Mouse (Mus musculus): Measurements from ENCODE around the gene Fam155a. TPM values are rescaled to one million over a fixed set of nuclear protein-coding genes. Genes with fewer than 3 reads are reported as not detected.

The Fam155a gene
- polyA plus RNA-seq, 2 experiments = 0.04 to 0.10 TPM

- no peak for ATAC-seq (ENCODE audit: insufficient read depth)
- WGBS (ENCODE audit: insufficient replicate concordance) = 65% methylated on average over 10 of the region's 10 CpGs
These were observed 435.6 kb downstream of the Fam155a start for GRCm38 (mm10) chr8:9335285-9335932.

DNA sequence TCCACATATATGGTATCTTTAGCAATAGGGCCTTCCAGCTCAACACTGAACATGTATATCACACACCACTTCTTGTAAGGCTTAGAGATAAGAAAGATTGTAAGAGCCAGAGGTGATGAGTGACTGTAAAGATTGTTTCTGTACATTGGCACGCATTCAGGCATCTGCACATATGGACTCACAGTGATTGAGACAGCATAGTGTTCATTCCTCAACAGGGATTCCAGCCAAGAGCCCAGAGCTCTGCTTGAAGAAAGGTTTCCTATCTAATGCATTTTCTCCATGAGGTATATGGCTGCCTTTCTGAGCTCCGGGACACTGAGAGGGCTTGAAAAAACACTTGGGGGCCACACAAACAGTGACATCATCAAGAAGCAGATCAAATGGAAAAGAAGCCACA lies 438.2 kb downstream of the Fam155a start:
- no peak for ATAC-seq (ENCODE audit: insufficient read depth)
- 54% methylated on average over 2 of the region's 2 CpGs for WGBS (ENCODE audit: insufficient replicate concordance)
- DNase-seq (ENCODE audit: low read depth in 3 of 3, low spot score in 3 of 3) = no peak
- no peaks in the 10 kb centered on the region for H3K36me3 ChIP-seq (replicated peaks; ENCODE audit: control insufficient read depth, insufficient read depth, low read depth)
- no peak overlapping the region for H3K27ac ChIP-seq
- no peaks in the 10 kb centered on the region for H3K9me3 ChIP-seq (ENCODE audit: control insufficient read depth, low read length)
- H3K4me1 ChIP-seq (replicated peaks; ENCODE audit: control insufficient read depth in 2 of 2, insufficient read depth in 2 of 2, low read length in 1 of 2) = no peaks in the 10 kb centered on the region
- H3K4me2 ChIP-seq (ENCODE audit: low read depth) = no peak overlapping the region
- H3K4me3 ChIP-seq (ENCODE audit: insufficient read depth in 1 of 2, low read depth in 2 of 2, low read length in 2 of 2) = no peak overlapping the region
- no peaks in the 10 kb centered on the region for H3K27me3 ChIP-seq (ENCODE audit: control insufficient read depth, insufficient read depth, low read length)
- no peak for TF ChIP-seq CTCF (IDR thresholded peaks at IDR 0.05; ENCODE audit: low read depth)
- TF ChIP-seq EP300 (IDR thresholded peaks at IDR 0.05; ENCODE audit: low read depth) = no peak
- no peak overlapping the region for H3K9ac ChIP-seq (replicated peaks)

More at GRCm38 (mm10) chr8:9335285-9335932, 435.6 kb downstream of the Fam155a start:
- Histone ChIP-seq H3K27ac (no peak overlapping the region), H3K9me3 (ENCODE audit: control insufficient read depth, low read length) (no peaks in the 10 kb centered on the region), H3K36me3 (replicated peaks; ENCODE audit: control insufficient read depth, insufficient read depth, low read depth) (no peaks in the 10 kb centered on the region), H3K4me1 (replicated peaks; ENCODE audit: control insufficient read depth in 2 of 2, insufficient read depth in 2 of 2, low read length in 1 of 2) (no peaks in the 10 kb centered on the region), H3K9ac (replicated peaks) (no peak overlapping the region), H3K4me2 (ENCODE audit: low read depth) (no peak overlapping the region), H3K27me3 (ENCODE audit: control insufficient read depth, insufficient read depth, low read length) (no peaks in the 10 kb centered on the region), H3K4me3 (ENCODE audit: insufficient read depth in 1 of 2, low read depth in 2 of 2, low read length in 2 of 2) (no peak overlapping the region)
- TF ChIP-seq CTCF (IDR thresholded peaks at IDR 0.05; ENCODE audit: low read depth) (no peak), EP300 (IDR thresholded peaks at IDR 0.05; ENCODE audit: low read depth) (no peak)
- DNase-seq (ENCODE audit: low read depth in 3 of 3, low spot score in 3 of 3) = no peak

DNA sequence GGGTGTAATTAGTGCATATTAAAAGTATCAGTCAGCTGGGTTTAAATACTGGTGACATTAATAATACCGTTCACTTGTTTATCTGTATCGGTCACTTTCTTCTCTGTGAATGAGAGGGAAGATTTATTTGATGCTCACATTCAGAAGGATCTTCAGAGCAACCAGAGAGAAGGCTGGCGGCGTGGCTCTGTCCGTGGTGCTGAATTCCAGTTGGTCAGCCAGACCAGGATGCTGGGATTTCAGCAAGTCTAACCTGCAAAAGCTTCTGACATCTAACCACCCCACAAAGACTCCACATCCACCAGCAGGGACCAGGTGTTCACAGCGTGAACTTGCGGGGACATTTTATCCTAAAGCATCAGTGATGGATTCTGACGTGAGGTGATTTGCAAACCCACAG lies 461.5 kb downstream of the Fam155a start:
- Histone ChIP-seq H3K27me3 (ENCODE audit: control insufficient read depth, insufficient read depth, low read length) (no peaks in the 10 kb centered on the region), H3K9ac (replicated peaks) (no peak overlapping the region), H3K4me3 (ENCODE audit: insufficient read depth in 1 of 2, low read depth in 2 of 2, low read length in 2 of 2) (no peak overlapping the region), H3K4me2 (ENCODE audit: low read depth) (no peak overlapping the region), H3K4me1 (replicated peaks; ENCODE audit: control insufficient read depth in 2 of 2, insufficient read depth in 2 of 2, low read length in 1 of 2) (no peaks in the 10 kb centered on the region), H3K9me3 (ENCODE audit: control insufficient read depth, low read length) (no peaks in the 10 kb centered on the region), H3K27ac (no peak overlapping the region), H3K36me3 (replicated peaks; ENCODE audit: control insufficient read depth, insufficient read depth, low read depth) (no peaks in the 10 kb centered on the region)
- TF ChIP-seq EP300 (IDR thresholded peaks at IDR 0.05; ENCODE audit: low read depth) = no peak
- no peak for TF ChIP-seq CTCF (IDR thresholded peaks at IDR 0.05; ENCODE audit: low read depth)
- no peak for ATAC-seq (ENCODE audit: insufficient read depth)
- DNase-seq (ENCODE audit: low read depth in 3 of 3, low spot score in 3 of 3) = peak in 1 of 3 experiments; percentile 0
- WGBS (ENCODE audit: insufficient replicate concordance) = 33% methylated on average over 8 of the region's 8 CpGs

GRCm38 (mm10) chr8:9303526-9304135 lies 467.3 kb downstream of the Fam155a start:
- Histone ChIP-seq H3K36me3 (replicated peaks; ENCODE audit: control insufficient read depth, insufficient read depth, low read depth) (no peaks in the 10 kb centered on the region), H3K4me2 (ENCODE audit: low read depth) (no peak overlapping the region), H3K9ac (replicated peaks) (no peak overlapping the region), H3K4me1 (replicated peaks; ENCODE audit: control insufficient read depth in 2 of 2, insufficient read depth in 2 of 2, low read length in 1 of 2) (no peaks in the 10 kb centered on the region), H3K27ac (no peak overlapping the region), H3K4me3 (ENCODE audit: insufficient read depth in 1 of 2, low read depth in 2 of 2, low read length in 2 of 2) (no peak overlapping the region), H3K9me3 (ENCODE audit: control insufficient read depth, low read length) (no peaks in the 10 kb centered on the region), H3K27me3 (ENCODE audit: control insufficient read depth, insufficient read depth, low read length) (no peaks in the 10 kb centered on the region)
- no peak for ATAC-seq (ENCODE audit: insufficient read depth)
- TF ChIP-seq CTCF (IDR thresholded peaks at IDR 0.05; ENCODE audit: low read depth) (no peak), EP300 (IDR thresholded peaks at IDR 0.05; ENCODE audit: low read depth) (no peak)
- WGBS (ENCODE audit: insufficient replicate concordance) = 58% methylated on average over 6 of the region's 6 CpGs
- no peak for DNase-seq (ENCODE audit: low read depth in 3 of 3, low spot score in 3 of 3)

DNA sequence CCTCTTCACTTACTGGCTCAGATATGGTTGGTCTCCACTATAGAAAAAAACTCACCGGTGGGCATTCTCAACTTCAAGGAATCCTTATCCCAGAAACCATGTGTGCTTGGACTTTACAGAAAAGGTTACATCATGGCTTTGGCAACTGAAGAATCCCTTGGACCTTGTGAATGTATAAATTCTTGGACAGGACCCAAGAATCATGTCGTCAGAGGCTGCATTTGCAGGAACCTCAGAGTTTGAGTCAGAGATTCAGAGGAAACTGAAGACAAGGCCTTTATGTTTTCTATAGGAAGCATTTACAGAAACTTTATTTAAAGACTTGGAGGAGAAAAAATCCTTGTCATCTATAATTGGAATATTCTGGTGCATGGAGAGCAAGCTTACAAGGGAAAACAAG lies 475.9 kb downstream of the Fam155a start:
- no peak overlapping the region for H3K27ac ChIP-seq
- no peak overlapping the region for H3K4me2 ChIP-seq (ENCODE audit: low read depth)
- H3K9ac ChIP-seq (replicated peaks) = no peak overlapping the region
- WGBS (ENCODE audit: insufficient replicate concordance) = 71% methylated on average over 2 of the region's 2 CpGs
- DNase-seq (ENCODE audit: low read depth in 3 of 3, low spot score in 3 of 3) (no peak), ATAC-seq (ENCODE audit: insufficient read depth) (no peak)
- no peaks in the 10 kb centered on the region for H3K27me3 ChIP-seq (ENCODE audit: control insufficient read depth, insufficient read depth, low read length)
- H3K9me3 ChIP-seq (ENCODE audit: control insufficient read depth, low read length) = no peaks in the 10 kb centered on the region
- no peaks in the 10 kb centered on the region for H3K4me1 ChIP-seq (replicated peaks; ENCODE audit: control insufficient read depth in 2 of 2, insufficient read depth in 2 of 2, low read length in 1 of 2)
- H3K36me3 ChIP-seq (replicated peaks; ENCODE audit: control insufficient read depth, insufficient read depth, low read depth) = no peaks in the 10 kb centered on the region
- H3K4me3 ChIP-seq (ENCODE audit: insufficient read depth in 1 of 2, low read depth in 2 of 2, low read length in 2 of 2) = no peak overlapping the region
- TF ChIP-seq CTCF (IDR thresholded peaks at IDR 0.05; ENCODE audit: low read depth) (no peak), EP300 (IDR thresholded peaks at IDR 0.05; ENCODE audit: low read depth) (no peak)
